Mouse (Mus musculus) embryonic facial prominence, embryonic 11.5 days (tissue): ENCODE measurements around the gene Sorl1. TPM values are rescaled to one million over a fixed set of nuclear protein-coding genes. Genes with fewer than 3 reads are reported as not detected.

ENCODE experiments used
- ATAC-seq: fragments of 200-750 bp; cut with Nextera tagmentation; replicated peaks from 2 replicates; pipeline ENCODE4 v1.8.0; 2017; ENCODE audit warnings: low read depth; ENCODE audit not compliant: insufficient number of reproducible peaks, low FRiP score, low TSS enrichment
- DNase-seq: peaks from one replicate; pipeline ENCODE4 v3.0.0-alpha.2; 2015; ENCODE audit warnings: low spot score
- H3K27ac ChIP-seq: fragments of 300-500 bp; sonication (generic); replicated peaks from 2 replicates; pipeline ENCODE4 v1.5.1; 2014; ENCODE audit warnings: mild to moderate bottlenecking, low read depth, low read length, control low read depth
- H3K27me3 ChIP-seq: fragments of 300-500 bp; sonication (generic); 2 replicates; pipeline ENCODE4 v1.6.1; 2014; ENCODE audit warnings: mild to moderate bottlenecking, low read length, moderate library complexity, mixed read lengths; ENCODE audit not compliant: control insufficient read depth, insufficient read depth
- H3K36me3 ChIP-seq: fragments of 300-500 bp; sonication (generic); replicated peaks from 2 replicates; pipeline ENCODE4 v1.6.1; 2014; ENCODE audit warnings: low read depth, mild to moderate bottlenecking, low read length, moderate library complexity, mixed read lengths; ENCODE audit not compliant: control insufficient read depth, insufficient read depth
- H3K4me1 ChIP-seq: fragments of 300-500 bp; sonication (generic); 2 replicates; pipeline ENCODE4 v1.6.1; 2014; ENCODE audit warnings: low read length, mixed read lengths; ENCODE audit not compliant: control insufficient read depth, insufficient read depth
- H3K4me2 ChIP-seq: fragments of 300-500 bp; sonication (generic); 2 replicates; pipeline ENCODE4 v1.6.1; 2014; ENCODE audit warnings: low read depth, mild to moderate bottlenecking, control low read depth, low read length, moderate library complexity
- H3K4me3 ChIP-seq: fragments of 300-500 bp; sonication (generic); 2 replicates; pipeline ENCODE4 v1.5.1; 2014; ENCODE audit warnings: low read depth, low read length, control low read depth
- H3K9ac ChIP-seq: fragments of 300-500 bp; sonication (generic); replicated peaks from 2 replicates; pipeline ENCODE4 v1.6.1; 2014; ENCODE audit warnings: mild to moderate bottlenecking, control low read depth, low read length
- H3K9me3 ChIP-seq: fragments of 300-500 bp; sonication (generic); replicated peaks from 2 replicates; pipeline ENCODE4 v1.6.1; 2016; ENCODE audit warnings: mild to moderate bottlenecking, low read length, inconsistent platforms, mixed read lengths; ENCODE audit not compliant: control insufficient read depth
- WGBS: fragments of 180-500 bp; shearing (Covaris S2); extraction: QIAGEN DNeasy Blood & Tissue Kit; methylation state at CpG from one replicate; pipeline ENCODE4 v1.1.7; 2014; 5-methylcytosine and 5-hydroxymethylcytosine counted together
- polyA plus RNA-seq: library from polyadenylated mRNA; unstranded; fragments of >200 nt; fragmentation: Nextera tagmentation; extraction: Ambion mirVana; gene quantifications from 2 replicates; pipeline ENCODE4 v1.2.1, GENCODE M21; 2014

The Sorl1 gene
- polyA plus RNA-seq, 1 experiment from 2014 or later: 5.8 TPM

- Histone ChIP-seq H3K9ac (no peak overlapping the region), H3K4me2 (no peak overlapping the region), H3K27me3 (no peaks in the 10 kb centered on the region), H3K27ac (no peak overlapping the region), H3K9me3 (no peaks in the 10 kb centered on the region), H3K36me3 (no peaks in the 10 kb centered on the region), H3K4me3 (no peak overlapping the region), H3K4me1 (no peaks in the 10 kb centered on the region)
- 76% methylated on average over 2 of the region's 2 CpGs for whole genome bisulfite sequencing
- ATAC-seq: no peak
- DNase-seq: no peak
Observed at GRCm38 (mm10) chr9:41982760-41983159, 141.3 kb downstream of the Sorl1 start.

GRCm38 (mm10) chr9:41982023-41982422, 142.1 kb downstream of the Sorl1 start:
- Histone ChIP-seq H3K27ac (0 out of 2 replicates have a peak overlapping the region, but pooled peaks have one; percentile 20), H3K27me3 (no peaks in the 10 kb centered on the region), H3K9ac (no peak overlapping the region), H3K9me3 (no peaks in the 10 kb centered on the region), H3K4me2 (no peak overlapping the region), H3K4me1 (no peaks in the 10 kb centered on the region), H3K4me3 (no peak overlapping the region), H3K36me3 (no peaks in the 10 kb centered on the region)
- WGBS: 82% methylated on average over 9 of the region's 9 CpGs
- DNase-seq: no peak
- no peak for ATAC-seq

GRCm38 (mm10) chr9:41981306-41981705, 142.8 kb downstream of the Sorl1 start:
- H3K27ac ChIP-seq: no peak overlapping the region
- H3K9ac ChIP-seq: no peak overlapping the region
- DNase-seq: no peak
- no peaks in the 10 kb centered on the region for H3K9me3 ChIP-seq
- H3K4me2 ChIP-seq: no peak overlapping the region
- no peaks in the 10 kb centered on the region for H3K36me3 ChIP-seq
- no peak for ATAC-seq
- 69% methylated on average over 4 of the region's 4 CpGs for WGBS
- H3K4me3 ChIP-seq: no peak overlapping the region
- no peaks in the 10 kb centered on the region for H3K4me1 ChIP-seq
- no peaks in the 10 kb centered on the region for H3K27me3 ChIP-seq

- no peak for DNase-seq
- Histone ChIP-seq H3K4me2 (no peak overlapping the region), H3K36me3 (no peaks in the 10 kb centered on the region), H3K9me3 (no peaks in the 10 kb centered on the region), H3K4me1 (no peaks in the 10 kb centered on the region), H3K9ac (no peak overlapping the region), H3K4me3 (no peak overlapping the region), H3K27me3 (no peaks in the 10 kb centered on the region), H3K27ac (no peak overlapping the region)
- ATAC-seq: no peak
- WGBS: 86% methylated on average over 5 of the region's 5 CpGs
Observed at GRCm38 (mm10) chr9:41980796-41981195, 143.3 kb downstream of the Sorl1 start.

GRCm38 (mm10) chr9:41978366-41978765, 145.7 kb downstream of the Sorl1 start:
- Histone ChIP-seq H3K36me3 (no peaks in the 10 kb centered on the region), H3K27me3 (no peaks in the 10 kb centered on the region), H3K4me1 (no peaks in the 10 kb centered on the region), H3K4me2 (no peak overlapping the region), H3K27ac (no peak overlapping the region), H3K4me3 (no peak overlapping the region), H3K9ac (no peak overlapping the region), H3K9me3 (no peaks in the 10 kb centered on the region)
- DNase-seq: no peak
- WGBS: 86% methylated on average over 6 of the region's 6 CpGs
- no peak for ATAC-seq

GRCm38 (mm10) chr9:41975968-41976367, 148.1 kb downstream of the Sorl1 start:
- DNase-seq (no peak), ATAC-seq (no peak)
- Histone ChIP-seq H3K27ac (no peak overlapping the region), H3K4me3 (no peak overlapping the region), H3K4me2 (no peak overlapping the region), H3K36me3 (no peaks in the 10 kb centered on the region), H3K9me3 (no peaks in the 10 kb centered on the region), H3K9ac (no peak overlapping the region), H3K4me1 (no peaks in the 10 kb centered on the region), H3K27me3 (no peaks in the 10 kb centered on the region)
- WGBS: 83% methylated on average over 15 of the region's 15 CpGs

- Histone ChIP-seq H3K27ac (no peak overlapping the region), H3K4me1 (no peaks in the 10 kb centered on the region), H3K27me3 (no peaks in the 10 kb centered on the region), H3K9me3 (no peaks in the 10 kb centered on the region), H3K4me3 (no peak overlapping the region), H3K9ac (no peak overlapping the region), H3K36me3 (no peaks in the 10 kb centered on the region), H3K4me2 (no peak overlapping the region)
- DNase-seq (no peak), ATAC-seq (no peak; the same call in 1 of the 2 replicates)
- 78% methylated on average over 3 of the region's 3 CpGs for WGBS
Observed at GRCm38 (mm10) chr9:41974661-41975060, 149.4 kb downstream of the Sorl1 start.

GRCm38 (mm10) chr9:41973775-41974657, 150.1 kb downstream of the Sorl1 start:
- H3K9ac ChIP-seq: no peak overlapping the region
- H3K36me3 ChIP-seq: no peaks in the 10 kb centered on the region; the same call in 1 of the 2 replicates
- 69% methylated on average over 25 of the region's 25 CpGs for WGBS
- no peaks in the 10 kb centered on the region for H3K27me3 ChIP-seq
- ATAC-seq: peak; percentile 72; the same call in 1 of the 2 replicates
- H3K4me3 ChIP-seq: no peak overlapping the region
- H3K27ac ChIP-seq: no peak overlapping the region
- peak; percentile 80 for DNase-seq
- H3K4me2 ChIP-seq: no peak overlapping the region
- no peaks in the 10 kb centered on the region for H3K9me3 ChIP-seq
- H3K4me1 ChIP-seq: no peaks in the 10 kb centered on the region
